Mouse (Mus musculus): ENCODE measurements around the gene Mettl9.
A peak's percentile ranks its signal among the peaks of the same experiment; 100 is the strongest.

Mettl9 gene

DNA sequence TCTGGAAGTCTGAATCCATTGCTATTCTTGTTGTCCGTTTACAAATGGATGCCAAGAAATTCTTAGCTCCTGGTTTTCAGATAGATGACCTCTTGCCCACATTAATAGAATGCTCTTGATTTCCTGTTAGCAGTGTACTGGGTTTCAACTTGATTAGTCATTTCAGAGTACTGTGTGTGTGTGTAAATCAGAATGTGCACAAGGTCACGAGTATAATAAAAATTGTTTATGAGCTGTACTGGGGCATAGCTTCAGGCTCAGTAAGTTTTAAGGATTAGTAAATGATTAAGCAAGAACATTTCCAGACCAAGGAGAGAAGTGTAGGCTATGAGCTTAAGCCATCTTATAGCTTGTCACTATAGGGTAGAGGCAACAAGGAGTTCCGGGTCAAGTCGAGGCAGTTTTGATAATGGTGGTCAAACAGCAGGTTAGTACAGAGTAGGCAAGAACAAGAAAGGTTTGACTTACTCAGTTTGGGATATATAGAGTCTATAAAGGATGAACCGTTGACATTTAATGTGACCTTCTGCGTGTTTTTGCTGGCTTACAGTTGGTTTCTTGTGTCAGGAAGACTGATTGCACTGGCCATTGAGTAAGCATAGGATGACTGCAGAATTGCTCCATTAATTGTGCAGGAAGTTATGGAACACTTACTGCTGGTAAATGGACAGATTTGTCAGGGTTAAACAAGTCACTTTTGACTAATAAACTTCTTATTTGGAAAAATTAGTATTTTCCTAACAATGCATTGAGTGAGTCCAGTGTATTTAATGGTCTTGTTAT, 11.6 kb downstream of the Mettl9 start:
- DNase-seq: no peak

DNA sequence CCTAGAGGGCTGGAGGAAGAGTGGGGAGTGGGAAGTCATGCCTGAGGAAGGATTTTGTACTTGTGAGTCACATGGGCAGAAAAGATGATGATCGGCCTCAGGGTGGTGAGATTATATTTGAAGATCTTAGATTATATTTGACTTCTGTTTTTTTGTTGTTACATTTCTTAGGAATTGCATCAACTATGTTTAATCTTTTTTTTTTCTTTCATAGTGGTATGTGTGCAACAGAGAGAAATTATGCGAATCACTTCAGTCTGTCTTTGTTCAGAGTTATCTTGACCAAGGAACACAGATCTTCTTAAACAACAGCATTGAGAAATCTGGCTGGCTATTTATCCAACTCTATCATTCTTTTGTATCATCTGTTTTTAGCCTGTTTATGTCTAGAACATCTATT, 13.4 kb downstream of the Mettl9 start:
- DNase-seq: no peak

DNA sequence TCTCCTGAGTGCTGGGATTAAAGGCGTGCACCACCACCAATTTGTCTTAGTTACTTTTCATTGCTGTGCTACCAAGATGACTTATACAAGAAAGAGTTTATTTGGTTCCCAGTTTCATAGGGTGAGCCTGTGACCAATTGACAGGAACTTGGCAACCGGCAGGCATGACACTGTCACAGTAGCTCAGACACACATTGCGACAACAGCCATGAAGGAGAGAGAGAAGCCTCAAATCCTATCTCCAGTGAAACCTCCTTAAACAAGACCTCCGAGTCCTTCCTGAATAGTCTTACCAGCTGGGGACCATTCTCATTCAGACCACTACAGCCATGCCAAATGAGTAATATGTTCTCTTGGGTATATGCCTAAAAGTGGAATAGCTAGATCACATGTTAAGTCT, 18.8 kb downstream of the Mettl9 start:
- no peak for DNase-seq

GRCm38 (mm10) chr7:121059477-121060218, 25.4 kb downstream of the Mettl9 start:
- DNase-seq: no peak

DNA sequence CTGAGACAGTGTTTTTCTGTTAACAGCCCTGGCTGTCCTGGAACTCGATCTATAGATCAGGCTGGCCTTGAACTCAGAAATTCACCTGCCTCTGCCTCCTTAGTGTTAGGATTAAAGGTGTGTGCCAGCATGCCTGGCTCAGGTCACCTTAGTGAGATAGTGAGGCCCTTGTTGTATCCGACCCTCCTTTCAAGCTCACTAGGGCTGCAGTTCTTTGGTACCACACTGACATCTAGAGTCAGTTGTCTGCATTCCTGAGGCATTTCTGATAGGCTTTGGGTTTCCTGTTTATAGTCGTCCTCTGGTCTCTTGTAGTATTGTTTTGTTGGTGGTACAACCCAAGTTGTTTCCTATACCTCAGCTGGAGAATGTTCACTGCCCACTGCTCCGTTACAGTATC, 30.1 kb downstream of the Mettl9 start:
- DNase-seq: no peak

DNA sequence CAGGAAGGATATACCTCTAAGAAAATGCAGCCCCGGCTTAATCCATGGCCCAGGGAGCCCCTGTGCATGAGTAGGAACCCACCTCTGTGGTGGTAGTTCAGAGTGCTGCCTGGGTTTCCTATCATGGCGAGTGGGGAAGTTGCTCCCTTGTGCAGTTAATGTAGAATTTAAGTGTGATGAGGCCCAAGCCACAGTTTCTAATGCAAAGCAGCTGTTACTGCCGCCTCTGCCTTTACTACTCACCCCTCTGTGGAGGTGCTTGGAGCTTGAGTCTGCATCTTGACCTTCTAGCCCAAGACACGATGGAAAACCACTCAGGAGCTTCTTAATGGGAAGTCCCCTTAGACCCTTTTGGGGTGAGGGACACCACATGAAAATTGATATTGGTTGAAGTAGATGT, 37.0 kb downstream of the Mettl9 start:
- no peak for DNase-seq

- DNase-seq: no peak
These were observed 38.3 kb downstream of the Mettl9 start for GRCm38 (mm10) chr7:121072506-121072905.

DNA sequence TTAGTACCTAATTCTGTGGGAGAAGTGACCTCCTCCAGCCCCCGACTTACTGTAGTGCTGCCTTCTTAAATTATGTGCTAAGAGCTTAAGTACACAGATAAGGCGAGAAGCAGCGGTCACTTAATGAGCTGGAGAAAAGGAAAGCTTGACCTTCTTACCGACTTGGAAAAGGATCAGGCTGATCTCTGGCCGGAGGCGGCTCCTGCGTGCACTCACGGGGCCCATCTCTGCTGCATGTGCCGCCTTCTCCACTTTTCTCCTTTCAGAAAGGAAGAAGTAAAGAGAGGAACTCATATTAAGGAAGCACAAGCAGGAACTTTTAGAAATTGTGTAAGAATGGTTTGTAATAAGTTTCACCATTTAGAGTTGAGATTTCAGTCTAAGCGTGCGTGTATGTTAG, 40.0 kb downstream of the Mettl9 start, which contains the start of gene Igsf6:
Gene Igsf6, minus strand, starts transcription at position 292 of the 400 bp plus-strand sequence.
- no peak for DNase-seq

GRCm38 (mm10) chr7:121074801-121075400, 40.7 kb downstream of the Mettl9 start:
- DNase-seq: no peak

- DNase-seq: peak; percentile 6
These were observed 41.2 kb downstream of the Mettl9 start for GRCm38 (mm10) chr7:121075416-121075815.

- DNase-seq: no peak
These were observed 43.1 kb downstream of the Mettl9 start for GRCm38 (mm10) chr7:121077311-121077710.

DNA sequence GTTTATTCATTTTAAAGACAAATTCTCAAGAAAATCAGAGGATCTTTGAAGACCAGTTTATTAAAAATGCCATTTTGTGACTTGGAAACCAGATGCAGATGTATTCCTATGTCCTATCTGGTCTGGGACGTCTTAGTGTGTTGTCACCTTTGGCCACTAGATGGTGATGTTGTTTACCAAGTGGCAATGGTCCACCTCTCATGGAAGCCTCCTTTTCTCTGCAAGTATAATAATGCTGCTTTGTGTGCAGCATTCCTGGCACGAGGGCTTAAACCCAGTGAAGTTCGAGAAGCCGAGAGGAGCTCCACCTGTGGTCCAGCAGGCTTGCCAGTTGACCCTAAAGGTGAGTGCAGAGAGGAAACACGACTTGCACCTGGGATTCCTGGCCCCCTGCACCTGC, 43.6 kb downstream of the Mettl9 start:
- DNase-seq: peak; percentile 44

DNA sequence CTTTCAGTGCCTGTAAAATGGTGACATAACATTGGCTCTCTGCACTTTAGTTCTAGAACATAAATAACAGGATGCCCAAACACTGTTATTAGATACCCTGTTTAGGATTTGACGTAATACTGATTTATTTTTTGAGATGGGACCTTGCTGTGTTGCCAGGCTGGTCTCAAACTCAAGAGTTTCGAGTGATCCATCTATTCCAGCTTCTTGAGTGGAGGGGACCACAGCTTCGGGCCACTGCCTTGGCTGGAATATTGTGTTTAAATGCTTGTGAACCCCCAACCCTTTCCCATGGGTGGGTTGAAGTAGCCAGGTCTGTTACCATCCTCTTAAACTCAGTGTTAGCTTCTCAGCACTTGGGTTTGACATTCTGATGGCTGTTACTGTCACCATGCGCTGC, 47.1 kb downstream of the Mettl9 start, which contains the start of gene Otoa:
Gene Otoa, plus strand, starts transcription at position 301 of the 400 bp plus-strand sequence.
- no peak for DNase-seq

DNA sequence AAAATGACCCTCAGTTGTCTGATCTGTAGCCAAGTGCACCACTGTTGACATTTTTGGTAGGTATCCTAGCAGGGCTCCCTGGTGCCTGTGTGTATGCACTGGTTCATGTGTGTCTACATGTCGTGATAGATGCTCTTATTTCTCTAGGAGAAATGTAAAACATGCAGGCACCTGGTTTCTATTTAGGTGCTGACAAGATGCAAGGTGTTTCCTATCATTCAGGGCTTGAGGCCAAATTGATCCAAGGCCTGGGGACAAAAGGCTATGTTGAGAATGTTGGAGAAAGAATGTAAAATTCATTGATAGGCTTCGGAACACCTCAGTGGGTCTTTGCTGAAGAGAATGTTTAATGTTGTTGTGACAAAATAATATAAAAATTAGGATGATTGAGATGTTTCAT, 47.6 kb downstream of the Mettl9 start:
- no peak for DNase-seq

DNA sequence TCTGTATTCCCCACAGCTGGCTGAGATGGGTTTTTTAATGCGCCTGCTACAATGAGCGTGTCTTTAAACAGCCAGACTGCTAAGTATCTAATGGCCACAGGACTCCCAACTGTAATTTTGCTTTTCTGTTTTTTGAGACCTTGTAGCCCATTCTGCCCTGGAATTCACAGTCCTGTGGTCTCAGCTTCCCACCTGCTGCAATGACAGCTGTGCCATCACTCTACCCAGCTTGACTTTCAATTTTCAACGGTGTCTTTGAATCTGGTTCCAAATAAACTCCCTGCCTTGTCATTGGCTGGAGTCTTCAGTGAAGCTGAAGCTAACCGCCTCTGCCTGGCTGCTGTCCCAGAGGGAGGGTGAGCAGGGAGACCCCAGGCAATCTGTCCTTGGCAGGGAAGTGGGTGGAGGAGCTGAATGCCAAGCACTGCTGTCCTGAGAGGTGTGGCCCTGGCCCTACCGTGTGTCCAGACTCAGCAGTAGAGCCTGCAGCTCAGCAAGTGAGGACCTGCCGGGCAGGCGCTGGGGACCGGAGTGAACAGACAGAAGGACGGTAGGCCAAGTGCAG, 48.8 kb downstream of the Mettl9 start:
- no peak for DNase-seq

DNA sequence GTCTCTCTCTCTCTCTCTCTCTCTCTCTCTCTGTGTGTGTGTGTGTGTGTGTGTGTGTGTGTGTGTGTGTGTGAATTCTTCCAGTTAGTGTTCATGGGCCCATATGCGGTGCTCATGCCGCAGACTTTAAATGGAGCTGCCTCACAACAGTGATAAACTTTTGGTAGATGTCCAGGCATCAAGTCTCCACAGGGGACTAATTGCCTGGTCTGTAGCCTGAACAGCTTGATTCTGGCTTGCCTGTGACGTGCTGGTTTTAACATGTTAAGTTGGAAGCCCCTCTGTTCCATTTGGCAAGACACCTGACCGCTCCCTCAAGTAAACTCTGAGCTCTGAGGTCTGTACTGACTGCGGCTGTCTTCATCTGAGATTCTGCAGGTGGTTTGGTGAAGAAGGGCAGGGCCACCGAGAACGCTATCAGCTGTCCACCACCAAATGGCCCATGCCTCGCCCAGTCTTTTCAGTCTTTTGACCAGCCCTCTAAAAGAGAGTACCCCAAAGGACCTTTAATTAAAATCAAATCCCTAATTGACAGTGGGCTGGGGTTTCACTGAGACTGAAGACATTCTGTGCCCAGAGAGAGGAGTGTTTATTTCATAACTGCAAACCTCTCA, 50.7 kb downstream of the Mettl9 start:
- no peak for DNase-seq

DNA sequence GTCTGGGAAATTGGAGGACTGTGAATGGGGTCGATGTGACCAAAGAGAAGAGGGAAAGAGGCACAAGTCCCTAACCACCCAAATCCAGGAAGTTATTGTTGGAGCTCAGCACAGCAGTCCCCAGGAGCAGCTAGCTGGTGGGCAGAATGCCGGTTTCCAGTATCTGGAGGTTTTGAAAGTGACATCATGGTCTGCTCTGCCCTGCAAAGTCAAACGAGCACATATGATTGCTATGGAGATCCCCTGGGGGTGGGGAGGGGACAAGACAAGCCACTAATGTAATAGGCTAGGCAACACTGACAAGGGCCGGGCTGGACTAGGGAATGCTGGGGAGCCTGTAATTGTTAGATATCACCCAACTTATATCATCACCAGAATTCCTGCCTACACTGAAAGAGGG, 51.3 kb downstream of the Mettl9 start:
- no peak for DNase-seq

- no peak for DNase-seq
These were observed 54.5 kb downstream of the Mettl9 start for GRCm38 (mm10) chr7:121088745-121089144.

- no peak for DNase-seq
These were observed 56.5 kb downstream of the Mettl9 start for GRCm38 (mm10) chr7:121090748-121091147.

DNA sequence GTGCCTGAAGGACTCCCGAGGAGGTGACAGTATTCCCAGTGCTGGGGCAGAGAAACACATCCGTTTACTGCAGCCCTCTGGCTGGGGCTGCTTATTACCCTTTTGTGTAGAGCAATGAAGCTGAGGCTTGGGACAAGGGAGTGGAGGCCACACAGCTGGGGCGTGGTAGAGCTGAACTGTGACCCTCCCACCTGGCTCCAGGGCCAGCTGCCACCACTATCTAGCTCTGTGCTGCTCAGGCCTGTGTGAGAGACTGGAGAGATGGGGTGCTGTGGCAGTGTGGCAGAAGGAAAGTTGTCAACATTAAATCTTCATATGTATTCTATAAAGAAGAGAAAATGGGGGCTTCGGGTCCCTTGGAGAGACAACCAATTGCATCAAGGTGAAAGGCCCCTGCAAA, 58.8 kb downstream of the Mettl9 start:
- DNase-seq: no peak

GRCm38 (mm10) chr7:121098614-121099389, 64.6 kb downstream of the Mettl9 start:
- no peak for DNase-seq

DNA sequence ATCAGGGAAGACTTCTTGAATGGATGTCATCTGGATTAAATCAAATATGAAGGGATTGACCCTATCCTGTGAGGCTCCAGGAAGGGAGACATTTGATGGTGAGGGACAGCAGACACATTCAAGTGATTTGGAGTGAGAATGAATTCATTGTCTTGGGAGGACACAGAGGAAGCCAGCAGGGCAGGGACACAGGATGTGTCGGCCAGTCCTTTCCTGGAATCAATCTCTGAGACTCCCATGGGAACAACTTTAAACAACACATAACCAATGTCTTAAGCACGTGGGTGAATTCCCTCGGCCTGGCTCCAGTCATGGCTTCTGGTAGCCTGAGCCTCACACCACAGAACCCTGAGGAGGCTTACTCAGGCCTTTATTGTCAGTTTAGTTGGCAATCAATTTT, 73.6 kb downstream of the Mettl9 start:
- no peak for DNase-seq

All from cerebellum, adult 11 months (tissue).